Mouse (Mus musculus): ENCODE data around the gene Fyco1. TPM values are rescaled to one million over a fixed set of nuclear protein-coding genes. Genes with fewer than 3 reads are reported as not detected.
"Not testable (repeated sequence)": the region's sequence is repeated elsewhere in the genome, so short reads cannot be mapped to it uniquely, and the experiment has no call there.

Gene Fyco1
- total RNA-seq, 2 experiments from 2014 or later: 16.6 to 17.5 TPM

GRCm38 (mm10) chr9:123756752-123757151 lies 94.9 kb downstream of the Fyco1 start:
- intact Hi-C loops (cut with DNase I): no loop called here
- no peak for DNase-seq

GRCm38 (mm10) chr9:123754333-123754732 lies 97.4 kb downstream of the Fyco1 start:
- DNase-seq: no peak
- intact Hi-C loops (cut with DNase I): no loop called here

DNA sequence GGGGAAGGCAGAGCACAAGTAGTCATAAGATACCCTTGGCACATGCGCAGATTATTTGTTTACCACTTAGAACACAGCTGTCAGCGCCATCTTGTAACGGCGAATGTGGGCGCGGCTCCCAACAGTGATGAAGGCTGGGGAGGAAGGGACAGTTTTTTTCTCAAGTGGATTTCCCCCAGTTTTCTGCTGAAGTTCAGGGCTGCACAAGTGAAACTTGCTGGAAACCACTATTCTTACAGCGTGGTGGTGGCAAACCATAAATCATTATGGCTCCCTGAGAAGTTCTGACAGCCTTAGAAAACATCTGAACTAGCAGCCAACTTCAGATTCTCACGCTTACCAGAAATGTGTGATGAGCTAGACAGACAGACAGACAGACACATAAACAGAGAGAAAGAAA lies 102.0 kb downstream of the Fyco1 start:
- DNase-seq; intact Hi-C loops (cut with DNase I): not testable (repeated sequence)

DNA sequence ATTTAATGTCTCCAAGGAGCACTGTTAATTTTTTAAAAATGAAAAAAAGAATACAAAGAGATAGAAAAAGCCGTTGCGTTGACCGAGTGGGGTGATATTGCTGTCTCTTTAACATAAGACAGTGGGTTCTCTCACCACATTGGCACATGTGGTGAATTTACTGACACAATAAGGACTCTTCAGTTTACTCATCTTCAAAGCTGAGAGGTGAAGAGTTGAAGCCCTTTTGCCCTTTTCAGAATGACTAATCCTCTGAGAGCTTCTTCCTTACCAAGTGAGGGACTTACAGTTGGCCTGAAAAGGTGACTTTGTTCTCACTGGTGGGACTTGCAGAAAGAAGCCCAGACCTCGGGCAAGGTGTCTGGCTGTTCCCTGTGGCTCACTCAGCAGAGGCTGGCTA lies 110.9 kb downstream of the Fyco1 start:
- intact Hi-C loops (cut with DNase I): no loop called here
- DNase-seq: no peak

Other genes with a start within 250 kb of the Fyco1 start
- gene Slc6a20b, start 219.3 kb downstream of the Fyco1 start, total RNA-seq (2021): under 1 TPM; 0.40 to 0.48 TPM
- under 1 TPM; 0.16 to 0.18 TPM for gene Ccr9, start 173.5 kb downstream of the Fyco1 start, total RNA-seq (2021)
- 10 to 100 TPM; 15.3 to 15.7 TPM for gene Slc6a20a, start 173.0 kb downstream of the Fyco1 start, total RNA-seq (2021)
- gene Lztfl1, start 134.2 kb downstream of the Fyco1 start, total RNA-seq (2021): 10 to 100 TPM; 58.2 to 61.9 TPM
- not detected for gene Cxcr6, start 45.4 kb downstream of the Fyco1 start, total RNA-seq (2021)
- not detected for gene Xcr1, start 10.1 kb upstream of the Fyco1 start, total RNA-seq (2021)
- under 1 TPM; 0.56 to 0.74 TPM for gene Ccr1, start 116.8 kb upstream of the Fyco1 start, total RNA-seq (2021)
- gene Ccr1l1, start 126.5 kb upstream of the Fyco1 start, total RNA-seq (2021): not detected
- not detected for gene Ccr3, start 170.1 kb upstream of the Fyco1 start, total RNA-seq (2021)